Mouse (Mus musculus) kidney, postnatal 4 days (tissue): ENCODE data around the gene Cyp39a1.
A peak's percentile ranks its signal among the peaks of the same experiment; 100 is the strongest.

ENCODE experiments used
- DNase-seq, 2 experiments: peaks; one replicate each; pipeline ENCODE4 v3.0.0; 2021; ENCODE audit warnings: mixed read lengths in 2 of 2

The Cyp39a1 gene

DNA sequence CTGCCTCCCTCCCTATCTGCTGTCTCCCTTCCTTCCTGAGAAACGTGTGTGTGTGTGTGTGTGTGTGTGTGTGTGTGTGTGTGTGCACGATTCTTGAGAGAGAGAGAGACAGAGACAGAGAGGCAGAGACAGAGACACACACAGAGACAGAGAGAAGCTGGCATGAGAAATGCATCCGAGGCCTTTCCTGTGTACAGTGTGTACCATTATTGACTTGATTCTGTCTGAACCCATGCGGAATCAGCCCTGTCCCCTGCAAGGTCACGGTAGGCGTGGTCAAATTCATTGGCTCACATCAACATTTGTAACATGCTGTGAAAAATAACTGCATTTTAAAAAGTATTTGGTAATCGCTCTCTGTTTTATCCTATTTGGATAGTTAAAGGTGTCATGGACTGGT is 16.9 kb downstream of the Cyp39a1 start:
- no peak for DNase-seq

- DNase-seq: no peak
Observed at GRCm38 (mm10) chr17:43684638-43685037, 17.4 kb downstream of the Cyp39a1 start.

- DNase-seq: no peak
Observed at GRCm38 (mm10) chr17:43689591-43689990, 22.4 kb downstream of the Cyp39a1 start.

DNA sequence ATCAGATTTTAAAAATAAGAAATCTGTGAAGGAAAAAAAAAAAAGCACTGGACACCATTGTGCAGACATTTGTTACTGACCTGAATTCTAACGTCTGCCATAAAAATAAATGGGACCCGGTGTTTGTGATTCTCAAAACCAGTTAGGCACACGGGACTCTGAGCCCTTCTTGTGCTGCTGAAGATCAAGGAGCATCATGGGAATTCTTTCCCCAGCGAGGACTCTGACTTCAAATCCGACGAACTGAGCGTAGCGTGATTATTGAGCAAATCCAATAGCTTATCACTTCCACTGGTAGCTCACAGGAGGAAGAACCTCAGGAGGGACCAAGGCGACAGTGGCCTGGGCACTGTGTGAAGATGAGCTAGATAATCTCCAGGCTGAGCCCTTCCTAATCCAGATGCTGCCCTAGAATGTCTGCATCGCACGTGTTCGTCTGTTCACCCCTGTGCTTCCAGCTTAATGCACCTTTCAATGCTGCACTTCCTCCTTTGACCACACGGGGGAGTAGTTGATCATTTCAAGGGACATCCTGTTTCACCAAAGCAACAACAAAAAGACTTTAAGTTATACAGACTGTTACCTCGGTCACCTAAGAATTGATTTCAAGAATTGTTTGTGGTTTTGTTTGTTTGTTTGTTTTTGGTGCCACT is 31.9 kb downstream of the Cyp39a1 start:
- peak; percentile 85 to 87 for DNase-seq

DNA sequence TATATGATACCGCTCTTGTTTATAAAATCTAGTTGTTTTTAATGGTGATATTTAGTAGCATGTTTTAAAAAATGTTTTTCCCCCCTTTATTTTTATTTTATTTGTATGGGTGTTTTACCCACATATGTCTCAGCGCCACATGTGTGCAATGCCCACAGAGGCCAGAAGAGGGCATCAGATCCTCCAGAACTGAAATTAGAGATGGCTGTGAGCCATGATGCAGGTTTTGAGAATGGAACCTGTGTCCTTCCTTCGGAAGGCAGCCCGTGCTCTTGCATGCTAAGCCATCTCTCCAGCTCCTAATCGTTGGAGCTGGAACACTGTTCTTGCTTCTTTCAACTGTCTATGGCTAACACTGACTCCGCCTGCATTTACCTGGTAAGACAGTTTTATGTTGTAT is 33.8 kb downstream of the Cyp39a1 start:
- DNase-seq: peak; percentile 83

GRCm38 (mm10) chr17:43704216-43704930 is 37.1 kb downstream of the Cyp39a1 start:
- DNase-seq: no peak

DNA sequence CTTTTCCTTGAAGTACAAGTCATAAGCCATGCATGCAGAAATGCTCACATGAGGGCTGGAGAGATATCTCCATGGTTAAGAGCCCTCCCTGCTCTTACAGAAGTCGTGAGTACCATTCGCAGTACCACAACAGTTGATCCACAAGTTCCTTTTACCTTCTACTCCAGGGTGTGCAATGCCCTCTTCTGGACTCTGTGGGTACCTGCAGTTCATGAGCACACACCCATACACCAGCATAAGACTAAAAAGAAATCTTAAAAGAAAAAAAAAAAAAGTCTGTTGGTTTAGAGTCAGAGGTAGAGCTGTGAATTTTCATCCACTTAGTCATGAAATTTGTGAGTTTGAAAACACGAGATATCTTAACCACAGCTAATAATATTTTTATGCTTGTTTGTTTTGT is 39.5 kb downstream of the Cyp39a1 start:
- DNase-seq: no peak

GRCm38 (mm10) chr17:43707254-43707653 is 40.0 kb downstream of the Cyp39a1 start:
- DNase-seq: peak; percentile 8 to 36

DNA sequence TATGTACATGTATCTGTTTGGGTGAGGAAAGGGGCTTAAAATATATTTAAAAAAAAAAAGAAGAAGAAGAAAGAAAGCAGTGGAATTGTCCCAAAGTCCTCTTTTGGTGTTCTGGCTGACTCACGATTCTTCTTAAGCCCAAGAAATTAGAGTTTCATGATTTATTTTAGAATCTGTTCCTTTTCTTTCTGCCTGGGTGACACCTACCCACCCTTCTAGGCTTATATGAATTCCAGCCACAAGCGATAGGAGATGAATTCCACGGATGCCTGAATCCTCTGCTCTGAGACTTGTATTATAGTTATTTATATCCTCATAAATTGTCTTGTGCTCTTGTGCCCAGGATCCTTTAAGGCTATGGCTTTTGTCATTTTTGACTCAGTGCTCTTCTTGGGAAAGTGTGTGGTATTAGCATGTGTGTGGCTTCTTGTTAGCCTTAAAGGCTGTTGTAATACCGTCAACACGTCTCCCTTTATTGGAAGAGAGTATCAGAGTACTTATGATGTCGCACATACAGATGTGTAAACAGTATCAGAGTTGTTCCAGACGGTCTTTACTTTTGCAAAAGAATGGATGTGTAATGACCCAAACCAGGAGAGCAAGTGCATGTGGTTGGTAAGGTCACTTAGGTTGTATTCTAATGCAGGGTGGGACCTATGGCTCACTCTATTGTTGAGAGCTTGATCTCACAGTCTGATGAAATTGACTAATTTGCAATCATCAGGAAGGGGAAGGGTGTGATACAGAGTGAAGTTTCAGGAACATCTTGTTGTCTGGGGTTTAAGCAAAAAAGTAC is 44.5 kb downstream of the Cyp39a1 start:
- no peak for DNase-seq

GRCm38 (mm10) chr17:43714191-43714590 is 47.0 kb downstream of the Cyp39a1 start:
- DNase-seq: no peak

- DNase-seq: no peak
Observed at GRCm38 (mm10) chr17:43716601-43717000, 49.4 kb downstream of the Cyp39a1 start.

DNA sequence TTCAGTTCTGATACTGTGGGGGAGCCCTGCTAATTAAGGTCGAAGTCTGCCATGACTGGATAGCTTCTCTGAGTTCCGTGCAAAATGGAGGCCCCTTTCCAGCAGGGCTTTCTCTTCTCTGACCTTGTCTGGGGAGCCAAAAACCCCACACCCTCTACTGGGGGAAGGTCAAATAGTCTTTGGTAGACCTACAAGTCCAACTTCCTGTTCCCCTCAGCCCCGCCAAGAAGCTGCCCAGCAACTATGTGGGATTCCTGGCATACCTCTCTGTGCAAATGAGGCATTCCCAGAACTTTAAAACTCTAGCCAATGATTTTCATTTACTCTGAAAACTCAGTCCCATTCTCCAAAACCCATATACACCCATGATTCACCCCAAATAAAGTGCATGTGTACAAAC is 52.2 kb downstream of the Cyp39a1 start:
- peak; percentile 12 to 49 for DNase-seq

- DNase-seq: no peak
Observed at GRCm38 (mm10) chr17:43724480-43724879, 57.3 kb downstream of the Cyp39a1 start.

DNA sequence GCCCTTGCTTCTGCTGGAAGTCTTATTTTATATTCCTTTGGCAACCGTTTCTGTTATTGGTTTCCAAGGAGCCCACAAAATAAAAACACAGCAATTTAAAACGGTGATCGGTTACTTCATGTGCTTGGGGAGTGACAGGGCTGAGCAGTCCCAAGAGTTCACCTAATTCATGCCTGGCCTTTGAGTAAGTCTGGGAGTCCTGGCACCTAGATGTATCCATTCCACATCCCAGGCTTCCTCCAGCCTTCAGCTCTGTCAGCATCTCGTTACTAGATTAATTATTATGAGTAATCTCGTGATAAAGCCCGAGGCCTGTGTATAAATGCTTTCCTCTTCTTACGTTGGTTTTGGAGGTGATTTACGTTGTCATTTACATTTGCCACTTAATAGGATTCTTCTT is 64.1 kb downstream of the Cyp39a1 start:
- DNase-seq: no peak

- no peak for DNase-seq
Observed at GRCm38 (mm10) chr17:43731976-43732375, 64.8 kb downstream of the Cyp39a1 start.

GRCm38 (mm10) chr17:43734252-43734651 is 67.0 kb downstream of the Cyp39a1 start:
- DNase-seq: no peak

- no peak for DNase-seq
Observed at GRCm38 (mm10) chr17:43743933-43744332, 76.7 kb downstream of the Cyp39a1 start.

DNA sequence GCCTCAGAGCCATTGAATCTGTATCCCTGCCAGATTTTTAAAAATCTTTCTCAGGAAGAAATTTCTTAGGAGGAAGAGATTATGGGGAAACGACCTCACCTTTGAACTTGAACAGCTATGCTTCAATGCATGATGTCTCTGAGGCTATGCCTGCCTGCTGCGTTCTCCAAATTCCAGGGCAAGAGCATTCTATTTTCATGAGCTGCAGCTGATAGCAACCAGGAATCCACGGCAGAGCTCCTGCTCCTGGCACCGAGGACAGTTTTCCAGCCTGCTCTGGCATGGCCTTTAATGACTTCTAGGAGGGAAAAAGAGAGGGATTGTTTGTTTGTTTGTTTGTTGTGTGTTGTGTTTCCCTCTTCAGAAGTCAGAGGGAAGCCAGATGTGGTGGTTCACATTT is 77.2 kb downstream of the Cyp39a1 start:
- DNase-seq: no peak

DNA sequence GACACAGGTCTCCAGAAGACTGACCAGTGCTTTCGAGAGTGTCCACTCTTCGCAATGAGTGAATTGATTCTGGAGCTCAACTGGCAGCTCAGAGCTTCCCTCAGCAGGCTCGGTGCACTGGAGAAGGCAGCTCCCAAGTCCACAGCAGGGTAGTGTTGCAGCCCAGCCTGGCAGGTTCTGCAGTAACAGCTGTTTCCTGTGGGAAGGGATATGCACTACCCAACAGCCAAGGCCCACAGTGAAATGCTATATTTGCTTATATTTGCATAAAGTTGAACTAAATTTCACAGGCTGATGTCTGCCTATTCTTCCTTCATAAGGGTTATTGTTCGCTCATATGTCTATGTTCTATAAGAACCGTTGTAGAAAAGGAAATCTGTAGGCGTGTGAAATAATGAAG is 83.9 kb downstream of the Cyp39a1 start:
- DNase-seq: no peak

DNA sequence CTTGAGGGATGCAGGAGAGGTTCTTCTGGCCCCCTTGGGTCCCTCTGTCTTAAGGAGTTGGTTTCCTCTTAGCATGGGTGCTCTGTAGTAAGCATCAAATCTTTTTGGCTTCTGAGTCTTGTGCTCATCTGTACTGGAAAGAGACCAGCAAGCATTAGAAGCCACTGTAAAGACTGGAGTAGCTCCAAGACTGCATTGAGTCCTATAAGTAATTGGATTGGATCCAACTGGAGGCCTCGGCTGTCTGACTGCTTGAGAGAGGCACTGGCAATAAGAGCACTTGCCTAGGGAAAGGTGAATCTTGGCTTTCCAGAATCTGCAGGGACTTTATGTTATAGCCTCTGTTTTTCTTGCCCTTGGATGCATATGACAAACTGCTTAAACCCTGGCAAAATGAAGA is 85.6 kb downstream of the Cyp39a1 start:
- DNase-seq: no peak

DNA sequence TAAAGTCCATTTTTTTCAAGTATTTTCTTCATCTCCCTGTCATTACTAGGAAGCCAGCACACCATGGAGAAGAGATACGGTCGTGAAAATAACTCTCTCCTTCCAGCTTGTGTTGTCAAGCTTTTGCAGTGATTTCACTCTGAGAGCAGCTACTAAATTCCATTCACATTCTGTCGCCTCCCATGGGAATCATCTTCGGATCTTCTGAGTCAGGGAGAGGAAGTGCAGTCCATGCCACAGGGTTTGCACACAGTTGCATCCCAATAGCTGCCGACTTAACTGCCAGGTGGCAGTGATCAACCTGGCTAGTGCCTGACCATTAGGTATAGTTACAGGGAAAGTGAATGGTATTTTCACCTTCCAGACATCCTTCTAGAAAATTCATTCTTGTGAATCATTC is 87.5 kb downstream of the Cyp39a1 start:
- DNase-seq: peak in 1 of 2 experiments; percentile 17

GRCm38 (mm10) chr17:43758607-43759259 is 91.5 kb downstream of the Cyp39a1 start:
- DNase-seq: peak; percentile 66 to 74

DNA sequence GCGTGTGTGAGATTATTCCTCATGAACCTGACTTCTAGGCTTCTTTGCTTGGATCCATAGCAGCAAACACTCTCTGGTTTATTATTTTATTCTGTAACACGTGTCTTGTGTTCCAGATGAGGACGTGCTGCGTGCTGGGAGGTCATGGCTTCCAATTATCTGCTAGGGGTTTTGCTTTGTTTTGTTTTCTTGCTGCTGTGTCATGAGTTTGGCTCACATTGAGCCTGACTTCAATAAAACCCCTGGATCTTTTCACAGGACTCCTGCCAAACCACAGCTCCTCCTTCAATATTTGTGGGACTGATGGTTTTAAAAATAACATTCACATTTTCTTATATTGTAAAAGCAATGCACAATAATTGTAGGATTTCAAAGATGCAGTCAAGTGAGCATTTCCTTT is 117.3 kb downstream of the Cyp39a1 start:
- DNase-seq: peak; percentile 58 to 64
